Mouse (Mus musculus) liver, postnatal 0 days (tissue): ENCODE results near the gene Zkscan6. TPM values are rescaled to one million over a fixed set of nuclear protein-coding genes. Genes with fewer than 3 reads are reported as not detected.

ENCODE experiments used
- ATAC-seq: fragments of 200-750 bp; cut with Nextera tagmentation; 2 replicates; pipeline ENCODE4 v1.8.0; 2017; ENCODE audit warnings: mild to moderate bottlenecking, moderate library complexity
- DNase-seq: peaks from one replicate; pipeline ENCODE4 v3.0.0-alpha.2; 2016
- H3K27ac ChIP-seq: fragments of 300-500 bp; sonication (generic); 2 replicates; pipeline ENCODE4 v1.5.1; 2014; ENCODE audit warnings: antibody characterized with exemption, moderate library complexity, mild to moderate bottlenecking, low read depth
- H3K27me3 ChIP-seq: fragments of 300-500 bp; sonication (generic); 2 replicates; pipeline ENCODE4 v1.6.1; 2014; ENCODE audit warnings: low read length, control low read depth, mixed read lengths; ENCODE audit not compliant: insufficient read depth
- H3K36me3 ChIP-seq: fragments of 300-500 bp; sonication (generic); replicated peaks from 2 replicates; pipeline ENCODE4 v1.6.1; 2014; ENCODE audit warnings: mild to moderate bottlenecking, control low read depth, low read length, moderate library complexity, mixed read lengths; ENCODE audit not compliant: insufficient read depth
- H3K4me1 ChIP-seq: fragments of 300-500 bp; sonication (generic); 2 replicates; pipeline ENCODE4 v1.6.1; 2014; ENCODE audit warnings: antibody characterized with exemption, mild to moderate bottlenecking, control low read depth; ENCODE audit not compliant: insufficient read depth
- H3K4me2 ChIP-seq: fragments of 300-500 bp; sonication (generic); 2 replicates; pipeline ENCODE4 v1.6.1; 2014; ENCODE audit warnings: low read depth, mild to moderate bottlenecking, low read length, moderate library complexity, mixed read lengths
- H3K4me3 ChIP-seq: fragments of 300-500 bp; sonication (generic); 2 replicates; pipeline ENCODE4 v1.5.1; 2014; ENCODE audit warnings: low read depth, low read length
- H3K9ac ChIP-seq: fragments of 300-500 bp; sonication (generic); replicated peaks from 2 replicates; pipeline ENCODE4 v1.6.1; 2014; ENCODE audit warnings: mild to moderate bottlenecking, moderate library complexity
- H3K9me3 ChIP-seq: fragments of 300-500 bp; sonication (generic); 2 replicates; pipeline ENCODE4 v1.6.1; 2016; ENCODE audit warnings: mild to moderate bottlenecking, control low read depth, low read length, mixed read lengths
- CTCF ChIP-seq: sonication (generic); IDR thresholded peaks from 2 replicates; pipeline ENCODE4 v1.5.1; 2016; ENCODE audit warnings: antibody characterized with exemption, low read depth
- EP300 ChIP-seq: IDR thresholded peaks from 2 replicates; pipeline ENCODE4 v1.6.1; 2016; ENCODE audit warnings: antibody characterized with exemption, low read depth, mild to moderate bottlenecking
- WGBS: fragments of 180-500 bp; shearing (Covaris S2); extraction: QIAGEN DNeasy Blood & Tissue Kit; methylation state at CpG from one replicate; pipeline ENCODE4 v1.1.7; 2014; ENCODE audit not compliant: insufficient replicate concordance; 5-methylcytosine and 5-hydroxymethylcytosine counted together
- polyA plus RNA-seq: library from polyadenylated mRNA; unstranded; fragments of >200 nt; fragmentation: Nextera tagmentation; extraction: Ambion mirVana; gene quantifications from 2 replicates; pipeline ENCODE4 v1.2.1, GENCODE M21; 2015

Gene Zkscan6
- polyA plus RNA-seq, 1 experiment from 2014 or later = 4.1 TPM

GRCm38 (mm10) chr11:65877146-65877775 is 70.3 kb downstream of the Zkscan6 start:
- Histone ChIP-seq H3K4me1 (no peaks in the 10 kb centered on the region), H3K27me3 (no peaks in the 10 kb centered on the region), H3K4me2 (no peak overlapping the region), H3K9ac (no peak overlapping the region), H3K4me3 (no peak overlapping the region), H3K36me3 (no peaks in the 10 kb centered on the region), H3K27ac (no peak overlapping the region), H3K9me3 (no peaks in the 10 kb centered on the region)
- no peak for ATAC-seq
- TF ChIP-seq CTCF (no peak), EP300 (no peak)
- DNase-seq = no peak
- WGBS = 65% methylated on average over 1 of the region's 1 CpGs

Other genes starting within 250 kb of the Zkscan6 start
- gene Map2k4, start 18.9 kb upstream of the Zkscan6 start, polyA plus RNA-seq = 21.7 and 23.6 TPM in 2 replicates